Mouse (Mus musculus) kidney, postnatal 25 days (tissue): ENCODE measurements at regions not wholly inside any gene's neighbourhood (a gene's known extent, or its start where the extent isn't known, plus 50 kb on each side); places are given as distances from the start of the nearest gene placed in this dataset.
"Not testable (repeated sequence)": the region's sequence is repeated elsewhere in the genome, so short reads cannot be mapped to it uniquely, and the experiment has no call there.

Source experiments
- DNase-seq, 2 experiments: peaks; one replicate each; pipeline ENCODE4 v3.0.0; 2021; ENCODE audit warnings: mixed read lengths in 2 of 2

DNA sequence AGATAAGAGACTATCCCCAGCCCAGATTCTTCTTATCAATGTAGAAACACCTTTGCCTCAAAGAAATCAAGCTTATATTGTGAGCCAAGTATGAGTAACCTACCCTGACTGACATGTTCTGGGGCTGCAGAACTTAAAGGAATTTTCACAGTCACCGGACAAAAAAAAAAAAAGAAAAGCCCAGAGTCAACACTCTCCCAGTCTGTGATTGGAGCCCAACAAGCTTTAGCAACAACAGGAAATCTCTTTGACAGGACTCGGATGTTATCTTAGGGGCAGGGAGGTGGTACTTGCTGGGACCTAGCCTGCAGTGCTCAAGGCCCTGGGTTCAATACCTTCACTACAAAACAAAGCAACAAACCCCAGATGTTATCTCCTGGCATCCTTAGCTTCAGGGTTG is 114.2 kb downstream of the Nectin1 start:
- DNase-seq: no peak

DNA sequence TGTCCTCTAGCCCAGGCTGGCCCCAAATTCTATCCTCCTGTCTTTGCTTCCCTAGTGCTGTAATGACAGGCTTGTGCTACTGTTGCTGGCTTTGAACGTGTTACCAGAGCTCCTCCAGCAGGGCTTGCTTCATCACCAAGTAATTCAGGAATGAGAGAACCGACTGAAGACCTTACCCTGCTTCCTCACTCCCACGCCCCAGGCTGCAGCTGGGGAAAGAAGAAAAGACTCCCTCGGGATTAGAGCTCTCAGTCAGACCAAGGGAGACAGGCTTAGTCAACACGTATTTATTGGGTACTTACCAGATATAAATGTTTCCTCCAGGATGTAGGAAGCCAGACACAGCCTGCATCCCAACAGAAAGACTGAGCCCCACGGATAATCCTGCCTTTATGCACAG is 115.0 kb downstream of the Nectin1 start:
- DNase-seq: no peak

DNA sequence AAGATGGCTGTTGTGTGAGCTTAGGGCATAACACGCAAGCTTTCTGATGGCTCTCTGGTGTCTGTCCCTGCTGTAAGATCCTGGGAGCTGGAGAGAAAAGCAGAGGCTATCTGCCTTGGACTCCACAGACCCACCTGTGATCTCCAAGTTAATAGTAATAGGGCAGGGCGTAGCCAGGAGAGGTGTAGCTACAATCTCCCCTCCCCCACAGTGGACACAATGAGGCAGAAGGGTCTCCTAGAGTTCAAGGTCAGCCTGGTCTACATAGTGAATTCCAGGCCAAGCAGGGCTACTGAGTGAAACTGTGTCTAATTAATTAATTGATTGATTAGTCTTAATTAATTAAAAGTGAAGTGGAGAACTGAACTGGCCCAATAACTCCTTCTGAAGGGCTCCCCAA is 116.5 kb downstream of the Nectin1 start:
- DNase-seq: no peak

DNA sequence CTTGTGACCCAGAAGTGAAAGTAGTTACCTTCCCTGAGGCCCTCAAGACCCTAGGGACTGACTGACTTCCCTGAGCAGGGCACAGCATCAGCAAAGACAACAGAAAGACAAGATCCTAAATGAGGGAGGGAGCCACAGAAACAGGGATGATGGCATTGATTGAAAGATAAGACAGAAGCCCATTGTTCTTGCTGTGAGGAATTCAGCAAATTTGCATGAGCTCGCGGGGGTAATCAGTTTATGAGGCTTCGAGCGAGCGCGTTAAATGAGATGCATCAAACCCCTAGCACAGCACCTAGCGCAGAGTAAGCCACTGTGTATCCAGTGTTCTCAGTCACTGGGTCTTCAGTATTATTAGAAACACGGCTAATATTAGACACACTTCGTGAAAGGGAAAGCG is 117.6 kb downstream of the Nectin1 start:
- no peak for DNase-seq

DNA sequence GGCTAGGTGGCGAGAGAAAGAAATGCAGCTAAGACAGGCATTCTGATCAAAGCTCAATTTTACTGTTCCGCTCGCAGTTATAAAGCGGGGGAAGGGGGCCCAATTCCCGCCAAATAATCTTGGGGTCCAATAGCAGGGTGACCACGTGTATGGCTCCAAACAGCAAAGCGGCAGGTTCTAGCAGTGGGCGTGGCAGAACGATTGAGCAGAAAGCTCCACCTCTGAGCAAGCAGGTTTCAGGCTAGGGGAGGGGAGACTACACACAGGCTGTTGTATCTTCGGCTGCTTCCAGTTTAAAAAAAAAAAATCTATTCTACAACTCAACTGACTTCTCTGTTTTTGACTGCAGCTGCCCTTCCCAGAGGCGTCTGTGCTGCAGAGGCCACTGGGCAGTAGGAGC is 118.2 kb downstream of the Nectin1 start:
- DNase-seq: not testable (repeated sequence)

- peak; percentile 23 to 44 for DNase-seq
Measured at GRCm38 (mm10) chr9:43863609-43864397, 120.0 kb downstream of the Nectin1 start.

GRCm38 (mm10) chr9:43866802-43867201 is 123.0 kb downstream of the Nectin1 start:
- DNase-seq: no peak

DNA sequence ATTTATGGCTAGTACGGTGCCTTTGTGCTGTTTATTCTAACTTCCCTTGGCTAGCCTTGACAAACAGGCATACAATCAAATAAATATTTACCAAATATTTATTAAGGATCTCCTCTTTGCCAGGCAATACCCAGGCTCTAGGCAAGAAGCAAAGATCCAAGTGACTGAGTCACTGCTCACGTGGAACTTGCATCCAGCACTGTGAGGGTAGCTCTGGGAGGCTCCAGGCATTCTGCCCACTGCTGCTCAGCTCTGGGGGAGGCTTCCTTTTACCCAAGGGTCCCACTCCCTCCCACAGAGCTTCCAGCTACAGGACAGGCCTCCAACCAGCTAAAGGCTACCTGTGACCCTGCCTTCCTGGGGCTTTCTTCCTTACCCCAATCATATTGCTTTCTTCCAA is 130.1 kb downstream of the Nectin1 start:
- DNase-seq: no peak

DNA sequence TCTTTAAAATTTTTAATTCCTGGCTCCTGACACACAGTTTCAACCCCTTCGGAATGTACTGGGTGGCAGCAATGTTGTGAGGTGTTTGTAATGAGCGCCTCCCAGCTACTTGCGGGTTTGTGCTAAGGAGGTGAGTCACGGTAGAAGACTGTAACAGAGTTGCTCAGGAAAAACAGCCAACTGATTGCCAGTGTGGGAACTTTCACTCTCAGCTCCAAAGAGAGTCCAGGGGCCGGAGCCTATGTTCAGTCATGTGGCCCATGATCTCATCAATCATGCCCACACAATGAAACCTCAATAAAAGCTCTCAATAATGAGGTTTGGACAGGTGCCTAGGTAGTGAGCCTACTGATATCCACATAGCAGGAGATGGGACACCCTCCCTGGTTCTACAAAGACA is 130.5 kb downstream of the Nectin1 start:
- DNase-seq: no peak

DNA sequence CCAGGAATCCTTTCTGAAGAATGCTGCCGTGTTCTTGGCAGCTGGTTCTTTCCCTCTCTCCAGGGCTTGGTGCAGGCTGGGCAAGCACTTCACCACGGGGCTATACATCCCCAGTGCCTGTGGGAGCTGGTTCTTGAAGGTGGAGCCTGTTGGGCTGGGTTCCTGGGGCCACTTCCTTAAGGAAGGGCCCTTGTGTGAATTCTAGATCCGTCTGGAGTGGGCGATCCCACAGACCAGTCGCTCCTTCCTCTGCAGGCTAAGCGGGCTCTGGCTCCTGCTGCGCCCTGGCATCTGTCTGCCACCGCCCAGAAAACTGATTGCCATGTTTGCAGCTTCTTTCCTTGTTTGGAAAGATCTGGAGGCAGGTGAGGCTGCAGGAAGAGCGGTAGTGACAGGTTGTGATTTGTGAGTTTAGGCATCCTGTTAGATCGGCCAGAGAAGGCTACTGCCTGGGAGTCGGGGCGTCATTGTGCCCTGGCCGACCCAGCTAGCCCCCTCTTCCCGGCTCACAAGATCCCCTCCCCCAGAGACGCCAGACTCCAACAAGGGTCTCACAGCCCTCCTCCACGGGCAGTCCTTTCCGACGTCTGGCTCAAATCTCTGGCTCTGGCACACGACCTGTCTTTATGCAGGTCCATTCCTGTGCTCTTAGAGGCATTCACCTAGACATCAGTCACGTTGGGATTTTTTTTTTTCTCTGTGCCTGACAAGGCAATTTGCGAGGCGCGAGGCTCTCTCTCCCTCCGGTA is 135.6 kb downstream of the Nectin1 start:
- no peak for DNase-seq

DNA sequence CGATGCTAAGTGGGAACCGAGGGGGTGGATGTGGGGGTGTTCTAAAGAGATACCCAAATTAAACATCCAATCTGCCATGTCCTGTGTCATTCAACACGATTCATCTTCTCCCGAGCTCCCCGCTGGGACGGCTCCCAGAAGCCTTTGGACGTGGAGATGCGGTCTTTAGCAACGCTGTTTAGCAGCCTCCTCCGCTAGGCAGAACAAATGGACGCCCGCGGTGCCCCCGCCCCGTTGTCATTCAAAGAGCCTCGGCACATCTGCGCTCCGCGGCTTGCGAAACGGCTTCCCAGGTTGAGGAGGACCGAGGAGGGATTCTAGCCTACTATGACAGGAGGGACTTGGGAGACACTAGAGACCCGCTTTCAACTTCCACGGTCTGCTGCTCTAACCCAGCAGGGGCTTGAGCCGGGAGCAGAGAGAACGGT is 136.2 kb downstream of the Nectin1 start:
- DNase-seq: no peak

DNA sequence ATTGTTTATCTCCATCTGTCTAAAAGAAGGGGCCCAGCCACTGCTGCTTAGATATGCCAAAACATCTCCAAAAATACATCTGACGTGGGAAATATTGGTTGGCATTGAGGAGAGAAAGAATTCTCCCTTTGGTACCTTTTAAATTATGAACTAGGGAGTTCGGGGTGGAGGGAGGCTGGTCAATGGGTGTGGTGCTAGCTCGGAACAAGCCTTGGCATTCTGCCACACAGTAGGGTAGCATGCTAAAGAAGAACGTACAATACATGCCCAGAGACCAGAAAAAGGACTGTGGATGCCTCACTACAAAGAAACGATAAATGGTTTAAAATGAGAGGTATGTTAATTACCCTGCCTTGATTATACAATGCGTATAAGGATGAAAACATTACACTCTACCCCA is 149.3 kb downstream of the Nectin1 start:
- no peak for DNase-seq

DNA sequence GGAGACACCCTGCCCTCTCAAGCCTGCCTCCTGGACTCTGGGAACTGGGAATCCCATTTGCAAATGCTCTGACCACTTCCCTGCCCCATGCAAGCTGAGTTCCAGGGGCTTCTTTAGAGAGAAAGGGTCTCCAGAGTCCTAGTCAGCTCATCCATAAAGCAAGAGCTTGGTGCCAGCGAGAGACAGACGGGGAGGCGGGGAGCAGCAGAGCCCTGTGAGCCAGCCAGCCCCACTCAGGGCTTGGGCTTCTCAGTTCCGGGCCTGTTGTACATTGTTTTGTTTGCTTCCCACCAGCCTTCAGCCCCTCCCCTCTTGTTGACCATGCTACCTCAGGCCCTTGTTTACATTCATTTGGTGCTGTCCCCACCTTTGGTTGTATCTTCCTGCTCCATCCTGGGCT is 143.9 kb upstream of the Thy1 start:
- no peak for DNase-seq

DNA sequence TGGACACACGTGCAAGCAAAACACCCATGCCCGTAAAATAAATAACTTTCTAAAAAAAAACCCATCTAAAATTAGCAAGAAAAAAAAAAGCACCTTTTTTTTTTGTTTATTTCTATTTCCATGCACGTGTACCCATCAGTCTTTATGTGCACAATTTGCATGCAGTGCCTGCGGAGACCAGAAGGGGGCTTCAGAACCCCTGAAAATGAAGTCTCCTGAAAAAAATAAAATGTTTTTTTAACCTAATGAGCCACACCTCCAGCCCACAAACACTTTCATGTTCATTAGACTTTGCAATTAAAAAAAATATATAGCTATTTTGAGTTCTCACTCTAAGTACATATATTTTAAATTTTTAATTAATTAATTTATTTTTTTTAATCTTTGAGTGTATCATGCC is 134.9 kb upstream of the Thy1 start:
- peak in 1 of 2 experiments; percentile 4 for DNase-seq

DNA sequence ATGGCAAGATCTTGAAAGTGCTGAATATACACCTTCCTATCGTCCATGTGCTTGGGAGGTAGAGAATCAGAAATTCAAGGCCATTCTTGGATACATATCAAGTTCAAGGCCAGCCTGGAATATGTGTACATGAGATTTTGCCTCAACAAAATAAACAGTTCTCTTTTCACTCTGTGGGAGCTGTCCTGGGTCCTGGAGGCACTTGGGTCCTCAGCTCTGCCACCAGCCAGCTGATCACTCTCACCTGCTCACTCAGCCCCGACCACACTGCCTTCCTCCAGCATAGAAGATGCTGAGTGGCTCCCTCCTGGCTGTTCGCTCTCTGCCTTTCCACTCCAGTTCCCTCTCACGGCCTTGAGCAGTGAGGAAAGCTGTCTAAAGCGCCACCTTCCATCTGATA is 128.2 kb upstream of the Thy1 start:
- DNase-seq: no peak

DNA sequence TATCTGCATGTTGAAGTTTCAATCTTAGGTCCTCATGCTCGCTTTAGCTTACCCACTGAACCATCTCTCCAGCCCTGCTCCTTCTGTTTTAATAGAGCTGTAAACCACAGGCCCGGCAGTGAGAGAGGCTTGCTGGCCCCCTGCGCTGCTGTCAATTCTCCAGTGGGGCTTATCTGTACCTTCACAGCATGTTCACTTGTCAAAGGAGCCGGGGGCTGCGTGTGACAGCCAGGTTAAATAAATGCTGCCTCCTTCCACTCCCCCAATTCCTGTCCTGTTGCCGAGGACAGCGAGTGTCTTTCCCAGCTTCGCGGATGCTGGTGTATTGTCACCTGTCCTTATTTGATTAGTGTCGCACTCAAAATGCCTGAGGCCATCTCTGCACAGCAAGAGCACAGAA is 125.7 kb upstream of the Thy1 start:
- no peak for DNase-seq

GRCm38 (mm10) chr9:43919010-43919409 is 124.2 kb upstream of the Thy1 start:
- DNase-seq: no peak

GRCm38 (mm10) chr9:43920053-43920754 is 123.0 kb upstream of the Thy1 start:
- peak; percentile 77 to 83 for DNase-seq

- no peak for DNase-seq
Measured at GRCm38 (mm10) chr9:43922231-43922630, 121.0 kb upstream of the Thy1 start.

GRCm38 (mm10) chr9:43923088-43923487 is 120.1 kb upstream of the Thy1 start:
- DNase-seq: no peak

- peak in 1 of 2 experiments; percentile 14 for DNase-seq
Measured at GRCm38 (mm10) chr9:43924795-43925194, 118.4 kb upstream of the Thy1 start.

DNA sequence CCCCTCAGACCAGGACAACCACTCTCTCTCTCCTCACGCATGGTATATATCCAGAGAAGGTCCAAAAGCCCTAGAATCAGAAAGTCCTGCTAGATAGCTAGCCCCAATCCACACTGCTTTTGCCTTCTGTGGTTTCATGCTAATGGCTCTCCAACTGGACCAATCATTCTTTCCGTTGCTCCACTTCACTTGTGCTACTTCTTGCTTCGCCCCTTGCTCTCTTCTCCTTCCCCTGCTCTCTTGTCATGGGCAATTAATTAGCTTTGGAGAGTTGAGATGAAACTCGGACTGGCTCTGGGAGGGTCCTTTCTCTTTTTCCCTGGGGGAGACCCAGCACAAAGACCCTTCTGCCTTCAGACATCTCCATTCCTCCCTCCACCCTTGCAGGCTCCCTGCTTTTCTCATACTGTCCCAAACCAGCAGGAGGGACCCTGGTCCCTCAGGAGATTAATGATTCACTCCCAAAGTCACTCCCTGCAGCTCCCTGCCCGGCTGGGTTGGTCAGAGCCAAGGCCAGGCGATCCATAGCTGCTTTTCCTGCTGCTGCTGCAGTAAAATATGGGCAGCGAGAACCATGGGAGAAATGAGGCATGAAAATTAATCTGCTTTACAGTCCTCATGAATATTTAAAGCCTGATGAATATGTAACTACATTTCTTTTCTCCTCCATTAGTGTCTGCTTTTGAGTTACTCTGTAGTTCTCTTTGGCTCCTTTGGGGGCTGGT is 113.7 kb upstream of the Thy1 start:
- DNase-seq: peak; percentile 32 to 69

DNA sequence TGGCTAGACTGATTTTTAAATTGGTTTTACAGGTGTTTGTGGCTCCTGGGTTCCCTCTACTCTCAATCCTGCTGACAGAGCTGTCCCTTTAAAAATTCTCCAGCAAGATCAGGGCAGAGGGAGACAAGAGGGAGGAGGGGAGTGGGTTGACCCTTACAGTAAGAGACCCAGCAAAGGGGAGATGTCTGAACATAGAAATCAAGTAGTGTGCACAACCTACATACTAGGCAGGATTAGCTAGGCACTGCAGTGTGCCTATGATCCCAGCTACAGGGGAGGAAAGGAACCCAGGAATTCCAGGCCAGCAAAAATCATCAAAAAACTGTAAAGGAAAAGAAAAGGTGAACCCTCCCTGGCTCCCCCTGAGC is 113.2 kb upstream of the Thy1 start:
- no peak for DNase-seq
